Comparison of ENCODE assay signal across 18 mouse cellular contexts in genomic region chr13:21035981-21036380, GRCm38 (mm10). TPM values are rescaled to one million over a fixed set of nuclear protein-coding genes. Genes with fewer than 3 reads are reported as not detected.
"Had no signal": no experiment of that assay in that cellular context is flagged by ENCODE, and none has a peak within 500 bp of the region (broad histone marks: within the 10 kb centered on the region; RNA-seq: fewer than 3 reads in every experiment).

No protein-coding gene starts in this region.

- H3K27ac ChIP-seq: layer of hippocampus, adult 2 months; limb, embryonic 15.5 days; liver, embryonic 12.5 days; midbrain, embryonic 10.5 days; neural tube, embryonic 15.5 days; stomach, postnatal 0 days had no signal

- DNase-seq: kidney, postnatal 10 days; kidney, postnatal 4 days; lung, embryonic 14.5 days; lung, postnatal 10 days; lung, postnatal 4 days; midbrain, embryonic 14.5 days; right cerebral cortex, adult 18-20 months; thymus, postnatal 4 days had no signal

- H3K4me3 ChIP-seq: layer of hippocampus, adult 2 months; limb, embryonic 15.5 days; liver, embryonic 12.5 days; midbrain, embryonic 10.5 days; myocyte; neural tube, embryonic 15.5 days had no signal

RNA-seq across cellular contexts. Expression of gene Olfr1370, which starts 38.8 kb away (rescaled TPM):
- total RNA-seq: layer of hippocampus, adult 2 months; layer of hippocampus, postnatal 10 days; left cerebral cortex, postnatal 14 days; megakaryocyte, adult 5-6 weeks had no signal
